Mouse (Mus musculus): ENCODE data around the gene Zic3.

Zic3 gene

GRCm38 (mm10) chrX:58039703-58040102, 17.2 kb downstream of the Zic3 start:
- intact Hi-C loops (cut with DNase I): loop anchor here (10.0 kb wide), 1 partner anchor 115 kb away; no protein-coding TSS in a partner anchor

GRCm38 (mm10) chrX:58041865-58042264, 19.4 kb downstream of the Zic3 start:
- intact Hi-C loops (cut with DNase I): no loop called here

GRCm38 (mm10) chrX:58042512-58042911, 20.0 kb downstream of the Zic3 start:
- intact Hi-C loops (cut with DNase I): no loop called here

Measured in adrenal gland (tissue).